Mouse (Mus musculus) lung, postnatal 0 days (tissue): ENCODE results near the gene Serpina3n. TPM values are rescaled to one million over a fixed set of nuclear protein-coding genes. Genes with fewer than 3 reads are reported as not detected.
A peak's percentile ranks its signal among the peaks of the same experiment; 100 is the strongest.

Source experiments
- ATAC-seq: fragments of 200-750 bp; cut with Nextera tagmentation; 2 replicates; pipeline ENCODE4 v1.8.0; 2017; ENCODE audit warnings: moderate library complexity
- DNase-seq: peaks from one replicate; pipeline ENCODE4 v3.0.0-alpha.2; 2016; ENCODE audit warnings: low spot score
- H3K27ac ChIP-seq: fragments of 300-500 bp; sonication (generic); 2 replicates; pipeline ENCODE4 v1.5.1; 2014; ENCODE audit warnings: antibody characterized with exemption, mild to moderate bottlenecking, low read length, mixed read lengths
- H3K27me3 ChIP-seq: fragments of 300-500 bp; sonication (generic); replicated peaks from 2 replicates; pipeline ENCODE4 v1.6.1; 2014; ENCODE audit warnings: low read length, mixed read lengths; ENCODE audit not compliant: insufficient read depth
- H3K36me3 ChIP-seq: fragments of 300-500 bp; sonication (generic); 2 replicates; pipeline ENCODE4 v1.6.1; 2014; ENCODE audit warnings: low read length, mixed read lengths; ENCODE audit not compliant: insufficient read depth
- H3K4me1 ChIP-seq: fragments of 300-500 bp; sonication (generic); 2 replicates; pipeline ENCODE4 v1.6.1; 2014; ENCODE audit warnings: antibody characterized with exemption, low read depth, low read length, mixed read lengths; ENCODE audit not compliant: insufficient read depth
- H3K4me2 ChIP-seq: fragments of 300-500 bp; sonication (generic); replicated peaks from 2 replicates; pipeline ENCODE4 v1.6.1; 2014; ENCODE audit warnings: low read depth, mild to moderate bottlenecking, low read length, moderate library complexity, mixed read lengths
- H3K4me3 ChIP-seq: fragments of 300-500 bp; sonication (generic); 2 replicates; pipeline ENCODE4 v1.5.1; 2014; ENCODE audit warnings: low read depth, low read length
- H3K9ac ChIP-seq: fragments of 300-500 bp; sonication (generic); replicated peaks from 2 replicates; pipeline ENCODE4 v1.6.1; 2014; ENCODE audit warnings: low read depth, mild to moderate bottlenecking
- H3K9me3 ChIP-seq: fragments of 300-500 bp; sonication (generic); 2 replicates; pipeline ENCODE4 v1.6.1; 2016; ENCODE audit warnings: low read length, mixed read lengths
- CTCF ChIP-seq: IDR thresholded peaks from 2 replicates; pipeline ENCODE4 v1.5.1; 2016; ENCODE audit warnings: antibody characterized with exemption, mild to moderate bottlenecking
- EP300 ChIP-seq: IDR thresholded peaks from 2 replicates; pipeline ENCODE4 v1.6.1; 2016; ENCODE audit warnings: antibody characterized with exemption, mild to moderate bottlenecking, control low read depth
- WGBS: fragments of 180-500 bp; shearing (Covaris S2); extraction: QIAGEN DNeasy Blood & Tissue Kit; methylation state at CpG from one replicate; pipeline ENCODE4 v1.1.7; 2014; 5-methylcytosine and 5-hydroxymethylcytosine counted together
- polyA plus RNA-seq: library from polyadenylated mRNA; unstranded; fragments of >200 nt; fragmentation: Nextera tagmentation; extraction: Ambion mirVana; gene quantifications from 2 replicates; pipeline ENCODE4 v1.2.1, GENCODE M21; 2015

Gene Serpina3n
- polyA plus RNA-seq, 1 experiment from 2014 or later, result 12.1 TPM

DNA sequence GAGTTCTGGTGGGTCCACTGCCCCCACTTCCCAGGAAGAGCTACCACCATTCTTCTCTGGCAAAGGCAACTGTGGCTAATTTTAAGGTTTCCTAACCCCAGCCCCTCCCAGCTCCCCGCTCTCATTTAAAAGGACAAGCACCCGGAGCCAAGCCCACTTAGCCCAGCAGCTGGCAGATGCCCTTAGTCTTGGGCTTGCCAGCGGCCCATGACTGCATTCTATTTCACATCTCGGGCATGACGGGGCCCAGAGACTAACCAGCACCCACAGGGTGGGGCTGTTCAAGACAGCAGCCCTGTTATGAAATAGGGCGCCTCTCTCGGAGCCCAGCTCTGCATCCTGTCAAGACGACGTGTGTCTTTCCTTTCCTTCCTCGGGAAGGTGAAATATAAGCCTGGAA is 43.7 kb downstream of the Serpina3n start:
- Histone ChIP-seq H3K4me2 (no peak overlapping the region), H3K4me1 (no peaks in the 10 kb centered on the region), H3K4me3 (no peak overlapping the region), H3K27ac (no peak overlapping the region), H3K36me3 (no peaks in the 10 kb centered on the region), H3K9me3 (no peaks in the 10 kb centered on the region), H3K9ac (no peak overlapping the region), H3K27me3 (no peaks in the 10 kb centered on the region)
- 62% methylated on average over 10 of the region's 10 CpGs for WGBS
- ATAC-seq, result no peak
- no peak for DNase-seq
- TF ChIP-seq CTCF, result no peak
- no peak for TF ChIP-seq EP300

DNA sequence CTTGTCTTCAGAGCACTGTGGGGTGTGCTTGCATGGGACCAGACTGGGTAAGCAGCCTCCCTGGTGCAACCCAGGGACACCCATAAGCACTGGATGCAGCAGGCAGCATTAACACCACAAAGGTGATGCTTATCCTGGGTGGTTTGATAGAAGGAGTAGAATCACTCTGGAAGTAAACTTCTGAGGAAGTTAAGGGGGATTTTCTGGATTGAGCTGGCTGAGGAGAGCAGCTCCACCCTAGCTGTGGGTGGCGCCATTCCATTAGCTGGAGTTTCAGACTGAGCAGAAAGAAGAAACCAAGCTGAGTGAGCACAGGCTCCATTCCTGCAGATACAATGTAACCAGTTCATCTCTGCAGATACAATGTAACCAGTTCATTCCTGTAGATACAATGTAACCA is 46.5 kb downstream of the Serpina3n start:
- 69% methylated on average over 1 of the region's 1 CpGs for WGBS
- Histone ChIP-seq H3K27ac (no peak overlapping the region), H3K9me3 (no peaks in the 10 kb centered on the region), H3K9ac (no peak overlapping the region), H3K4me3 (no peak overlapping the region), H3K27me3 (no peaks in the 10 kb centered on the region), H3K4me1 (no peaks in the 10 kb centered on the region), H3K36me3 (no peaks in the 10 kb centered on the region), H3K4me2 (no peak overlapping the region)
- no peak for ATAC-seq
- TF ChIP-seq CTCF, result no peak
- TF ChIP-seq EP300, result no peak
- no peak for DNase-seq

DNA sequence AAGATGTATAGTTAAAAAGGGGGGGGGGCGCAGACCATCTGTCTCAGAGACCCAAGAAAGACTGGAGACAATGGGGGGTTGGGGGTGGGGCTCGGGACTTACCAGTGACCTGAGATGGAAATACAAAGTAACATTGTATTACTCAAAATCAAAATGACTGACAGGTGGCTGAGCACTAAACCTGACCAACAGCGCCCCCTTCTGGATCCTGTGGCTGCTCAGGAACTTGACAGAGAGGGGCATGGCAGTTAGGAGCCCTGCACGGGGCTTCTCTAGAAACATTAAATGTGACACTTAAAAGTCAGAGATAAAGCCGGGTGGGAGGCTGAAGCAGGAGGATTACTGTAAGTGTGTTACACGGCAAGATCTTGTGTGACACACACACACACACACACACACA is 52.8 kb downstream of the Serpina3n start:
- TF ChIP-seq CTCF, result peak; percentile 28
- no peak for TF ChIP-seq EP300
- WGBS, result 57% methylated on average over 6 of the region's 6 CpGs
- ATAC-seq, result no peak
- Histone ChIP-seq H3K27me3 (no peaks in the 10 kb centered on the region), H3K9ac (no peak overlapping the region), H3K4me2 (no peak overlapping the region), H3K36me3 (no peaks in the 10 kb centered on the region), H3K27ac (no peak overlapping the region), H3K9me3 (no peaks in the 10 kb centered on the region), H3K4me1 (no peaks in the 10 kb centered on the region), H3K4me3 (no peak overlapping the region)
- DNase-seq, result no peak

DNA sequence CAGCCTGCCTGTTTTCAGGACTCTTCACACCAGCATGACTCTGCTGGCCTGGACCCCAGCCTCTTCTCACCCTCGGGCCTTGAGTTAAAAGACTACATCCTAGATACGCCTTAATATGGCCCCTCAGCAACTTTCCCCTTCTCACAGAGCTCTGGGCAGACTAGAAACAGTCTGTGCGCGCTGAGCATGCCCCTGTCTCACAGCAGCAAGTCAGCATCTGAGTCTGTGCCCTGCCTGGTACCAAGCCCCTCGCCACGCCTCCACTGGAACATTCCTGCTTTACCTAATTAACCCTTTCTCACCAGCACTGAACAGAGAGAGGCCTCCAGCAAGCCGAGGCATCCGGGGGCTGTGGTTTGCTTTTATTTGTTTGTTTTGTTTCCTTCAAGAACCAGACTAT is 54.8 kb downstream of the Serpina3n start:
- no peak overlapping the region for H3K4me3 ChIP-seq
- TF ChIP-seq EP300 (no peak), CTCF (no peak)
- H3K27ac ChIP-seq, result no peak overlapping the region
- H3K27me3 ChIP-seq, result no peaks in the 10 kb centered on the region
- no peak for ATAC-seq
- no peak overlapping the region for H3K9ac ChIP-seq
- no peak overlapping the region for H3K4me2 ChIP-seq
- no peaks in the 10 kb centered on the region for H3K9me3 ChIP-seq
- DNase-seq, result no peak
- no peaks in the 10 kb centered on the region for H3K36me3 ChIP-seq
- H3K4me1 ChIP-seq, result no peaks in the 10 kb centered on the region
- WGBS, result 24% methylated on average over 8 of the region's 8 CpGs

Other genes starting within 250 kb of the Serpina3n start
- 0.99 and 1.8 TPM in 2 replicates for gene Serpina3f, start 192.2 kb upstream of the Serpina3n start, polyA plus RNA-seq
- gene Serpina3g, start 170.5 kb upstream of the Serpina3n start, polyA plus RNA-seq, result 27.1 and 33.7 TPM in 2 replicates
- 1.2 and 1.3 TPM in 2 replicates for gene Serpina3i, start 143.6 kb upstream of the Serpina3n start, polyA plus RNA-seq
- gene Serpina3j, start 92.2 kb upstream of the Serpina3n start, polyA plus RNA-seq, result not detected in 2 replicates
- 0.06 and 0.07 TPM in 2 replicates for gene Serpina3k, start 68.2 kb upstream of the Serpina3n start, polyA plus RNA-seq
- not detected in 2 replicates for gene Serpina3m, start 68.2 kb upstream of the Serpina3n start, polyA plus RNA-seq
- gene Gsc, start 66.6 kb downstream of the Serpina3n start, polyA plus RNA-seq, result not detected in 2 replicates